Mouse (Mus musculus): ENCODE results near the gene Map3k11. TPM values are rescaled to one million over a fixed set of nuclear protein-coding genes. Genes with fewer than 3 reads are reported as not detected.
A peak's percentile ranks its signal among the peaks of the same experiment; 100 is the strongest.

The Map3k11 gene
- polyA plus RNA-seq, 1 experiment, result 141 TPM

DNA sequence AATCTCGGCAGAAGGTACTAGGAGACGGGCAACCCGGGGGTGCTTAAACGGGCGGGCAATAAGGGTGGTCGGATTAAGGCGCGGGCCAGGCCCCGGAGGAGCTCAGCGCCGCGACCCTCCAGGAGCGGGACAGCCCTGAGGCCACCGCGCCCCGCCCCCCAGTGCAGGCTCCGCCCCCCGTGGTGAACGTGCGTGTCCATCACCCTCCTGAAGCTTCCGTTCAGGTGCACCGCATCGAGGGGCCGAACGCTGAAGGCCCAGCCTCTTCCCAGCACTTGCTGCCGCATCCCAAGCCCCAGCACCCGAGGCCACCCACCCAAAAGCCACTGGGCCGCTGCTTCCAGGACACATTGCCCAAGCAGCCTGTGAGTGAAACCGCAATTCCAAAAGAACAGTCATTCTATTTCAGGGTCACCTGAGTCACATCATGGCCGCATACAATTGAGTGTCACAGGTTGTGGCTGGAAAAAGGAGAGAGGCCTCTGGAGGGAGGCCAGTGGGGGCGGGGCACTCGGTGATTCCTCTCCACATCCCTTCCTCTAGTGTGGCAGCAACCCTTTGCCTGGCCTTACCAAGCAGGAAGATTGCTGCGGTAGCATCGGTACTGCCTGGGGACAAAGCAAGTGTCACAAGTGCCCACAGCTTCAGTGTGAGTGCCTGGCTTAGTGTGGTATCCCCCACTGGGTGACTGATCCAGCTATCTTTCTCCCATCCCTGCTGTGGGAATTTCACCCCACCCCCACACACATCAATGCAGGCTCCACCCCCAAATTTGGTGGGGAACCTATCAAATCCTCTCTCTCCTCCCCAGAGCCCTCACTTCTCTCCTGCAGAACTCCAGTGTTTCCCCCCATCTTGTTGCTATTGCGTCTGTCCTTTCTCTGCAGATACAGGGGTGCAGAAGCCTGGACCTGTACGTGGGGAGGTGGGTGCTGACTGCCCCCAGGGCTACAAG, 57.5 kb downstream of the Map3k11 start:
- TF ChIP-seq CTCF (IDR thresholded peaks at IDR 0.05; ENCODE audit: borderline replicate concordance, control insufficient read depth, extremely low read depth, insufficient read depth, low read length, poor library complexity) (no peak), POLR2A (IDR thresholded peaks at IDR 0.05; ENCODE audit: control insufficient read depth, extremely low read depth, insufficient read depth, low read length, poor library complexity) (no peak)
- 0 out of 2 replicates have a peak, but pooled peaks cover 3% of the 10 kb centered on the region for H3K4me1 ChIP-seq (replicated peaks; ENCODE audit: control insufficient read depth, insufficient read depth, low read length)
- H3K27ac ChIP-seq (ENCODE audit: control insufficient read depth, insufficient read depth, low read length), result no peak overlapping the region
- H3K27me3 ChIP-seq (ENCODE audit: control insufficient read depth, insufficient read depth, low read length), result peaks cover 18% of the 10 kb centered on the region; the same call in 1 of the 2 replicates
- no peaks in the 10 kb centered on the region for H3K36me3 ChIP-seq (ENCODE audit: control insufficient read depth, insufficient read depth, low read length)
- no peak for DNase-seq
- WGBS, result 56% methylated on average over 36 of the region's 36 CpGs
- no peak overlapping the region for H3K4me3 ChIP-seq (ENCODE audit: control insufficient read depth, insufficient read depth, low read length)

DNA sequence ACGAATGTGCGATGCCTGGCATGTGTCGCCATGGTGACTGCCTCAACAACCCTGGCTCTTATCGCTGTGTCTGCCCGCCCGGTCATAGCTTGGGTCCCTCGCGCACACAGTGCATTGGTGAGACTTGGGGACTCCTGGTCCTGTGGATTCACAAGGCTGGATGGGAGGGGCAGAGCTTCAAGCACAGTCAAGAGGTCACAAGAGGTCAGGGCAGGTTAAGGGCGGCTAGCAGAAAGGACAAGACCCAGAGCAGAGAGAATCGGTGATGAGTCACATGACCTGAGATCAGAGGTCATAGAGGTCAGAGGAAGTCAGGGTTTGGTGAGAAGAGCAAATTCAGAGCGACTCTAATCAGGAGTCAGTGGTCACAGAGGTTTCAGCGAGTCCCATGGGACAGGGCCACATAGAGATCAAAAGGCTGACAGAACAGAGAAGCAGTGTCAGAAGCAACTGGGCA, 58.4 kb downstream of the Map3k11 start:
- 88% methylated on average over 12 of the region's 12 CpGs for WGBS
- TF ChIP-seq POLR2A (IDR thresholded peaks at IDR 0.05; ENCODE audit: control insufficient read depth, extremely low read depth, insufficient read depth, low read length, poor library complexity) (no peak), CTCF (IDR thresholded peaks at IDR 0.05; ENCODE audit: borderline replicate concordance, control insufficient read depth, extremely low read depth, insufficient read depth, low read length, poor library complexity) (no peak)
- no peak overlapping the region for H3K27ac ChIP-seq (ENCODE audit: control insufficient read depth, insufficient read depth, low read length)

DNA sequence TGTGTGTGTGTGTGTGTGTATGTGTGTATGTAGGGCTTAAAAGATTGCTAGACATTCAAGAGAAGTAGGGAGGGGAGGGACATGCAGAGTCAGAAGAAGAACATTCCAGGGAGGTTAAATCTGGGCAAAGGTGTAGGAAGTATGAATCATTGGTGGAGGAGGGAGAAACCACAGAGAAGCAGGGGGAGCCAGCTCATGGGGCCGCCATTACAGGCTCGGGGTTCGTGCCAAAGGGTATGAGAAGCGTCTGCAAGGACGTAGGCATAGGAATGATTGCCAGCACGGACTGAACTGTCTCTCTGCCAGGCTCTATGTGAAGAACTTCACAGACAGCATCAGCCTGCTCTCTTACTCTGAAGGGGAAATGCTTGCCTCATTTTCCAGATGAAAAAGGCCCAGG, 60.9 kb downstream of the Map3k11 start:
- no peaks in the 10 kb centered on the region for H3K4me1 ChIP-seq (replicated peaks; ENCODE audit: control insufficient read depth, insufficient read depth, low read length)
- H3K27me3 ChIP-seq (ENCODE audit: control insufficient read depth, insufficient read depth, low read length), result no peaks in the 10 kb centered on the region; the same call in 1 of the 2 replicates
- TF ChIP-seq POLR2A (IDR thresholded peaks at IDR 0.05; ENCODE audit: control insufficient read depth, extremely low read depth, insufficient read depth, low read length, poor library complexity) (no peak), CTCF (IDR thresholded peaks at IDR 0.05; ENCODE audit: borderline replicate concordance, control insufficient read depth, extremely low read depth, insufficient read depth, low read length, poor library complexity) (no peak)
- DNase-seq, result no peak
- 77% methylated on average over 6 of the region's 6 CpGs for WGBS
- no peak overlapping the region for H3K4me3 ChIP-seq (ENCODE audit: control insufficient read depth, insufficient read depth, low read length)
- H3K36me3 ChIP-seq (ENCODE audit: control insufficient read depth, insufficient read depth, low read length), result no peaks in the 10 kb centered on the region
- H3K27ac ChIP-seq (ENCODE audit: control insufficient read depth, insufficient read depth, low read length), result no peak overlapping the region

More for the DNA sequence above, 58.4 kb downstream of the Map3k11 start:
- no peak overlapping the region for H3K4me3 ChIP-seq (ENCODE audit: control insufficient read depth, insufficient read depth, low read length)
- no peaks in the 10 kb centered on the region for H3K36me3 ChIP-seq (ENCODE audit: control insufficient read depth, insufficient read depth, low read length)
- 0 out of 2 replicates have a peak, but pooled peaks cover 2% of the 10 kb centered on the region for H3K4me1 ChIP-seq (replicated peaks; ENCODE audit: control insufficient read depth, insufficient read depth, low read length)
- DNase-seq, result no peak
- peaks cover 11% of the 10 kb centered on the region; the same call in 1 of the 2 replicates for H3K27me3 ChIP-seq (ENCODE audit: control insufficient read depth, insufficient read depth, low read length)

DNA sequence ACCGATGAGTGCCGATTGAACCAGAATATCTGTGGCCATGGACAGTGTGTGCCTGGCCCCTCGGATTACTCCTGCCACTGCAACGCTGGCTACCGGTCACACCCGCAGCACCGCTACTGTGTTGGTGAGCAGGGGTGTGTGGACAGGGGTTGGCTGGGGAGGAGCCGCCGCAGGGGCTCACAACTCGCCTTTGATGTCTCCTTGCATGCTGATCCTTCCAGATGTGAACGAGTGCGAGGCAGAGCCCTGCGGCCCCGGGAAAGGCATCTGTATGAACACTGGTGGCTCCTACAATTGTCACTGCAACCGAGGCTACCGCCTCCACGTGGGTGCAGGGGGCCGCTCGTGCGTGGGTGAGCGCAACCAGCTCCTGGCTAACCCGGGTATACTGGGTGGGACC, 62.4 kb downstream of the Map3k11 start:
- Histone ChIP-seq H3K4me3 (ENCODE audit: control insufficient read depth, insufficient read depth, low read length) (no peak overlapping the region), H3K36me3 (ENCODE audit: control insufficient read depth, insufficient read depth, low read length) (no peaks in the 10 kb centered on the region), H3K27me3 (ENCODE audit: control insufficient read depth, insufficient read depth, low read length) (no peaks in the 10 kb centered on the region), H3K4me1 (replicated peaks; ENCODE audit: control insufficient read depth, insufficient read depth, low read length) (no peaks in the 10 kb centered on the region), H3K27ac (ENCODE audit: control insufficient read depth, insufficient read depth, low read length) (no peak overlapping the region)
- TF ChIP-seq POLR2A (IDR thresholded peaks at IDR 0.05; ENCODE audit: control insufficient read depth, extremely low read depth, insufficient read depth, low read length, poor library complexity), result no peak
- TF ChIP-seq CTCF (IDR thresholded peaks at IDR 0.05; ENCODE audit: borderline replicate concordance, control insufficient read depth, extremely low read depth, insufficient read depth, low read length, poor library complexity), result no peak
- DNase-seq, result no peak
- 72% methylated on average over 22 of the region's 22 CpGs for WGBS

DNA sequence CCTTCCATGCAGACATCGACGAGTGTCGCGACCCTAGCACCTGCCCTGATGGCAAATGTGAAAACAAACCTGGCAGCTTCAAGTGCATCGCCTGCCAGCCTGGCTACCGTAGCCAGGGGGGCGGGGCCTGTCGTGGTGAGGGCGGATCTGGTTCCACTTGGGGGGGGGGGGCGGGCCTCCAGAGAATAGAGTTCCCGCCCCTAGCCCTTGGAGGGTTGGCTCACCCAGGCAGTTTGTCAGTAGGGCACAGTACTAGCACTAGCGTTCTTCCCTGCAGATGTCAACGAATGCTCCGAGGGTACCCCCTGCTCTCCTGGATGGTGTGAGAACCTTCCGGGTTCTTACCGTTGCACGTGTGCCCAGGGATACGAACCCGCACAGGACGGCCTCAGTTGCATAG, 63.2 kb downstream of the Map3k11 start:
- peak; percentile 17 for DNase-seq
- 54% methylated on average over 19 of the region's 20 CpGs for WGBS
- no peaks in the 10 kb centered on the region for H3K4me1 ChIP-seq (replicated peaks; ENCODE audit: control insufficient read depth, insufficient read depth, low read length)
- H3K36me3 ChIP-seq (ENCODE audit: control insufficient read depth, insufficient read depth, low read length), result no peaks in the 10 kb centered on the region
- TF ChIP-seq POLR2A (IDR thresholded peaks at IDR 0.05; ENCODE audit: control insufficient read depth, extremely low read depth, insufficient read depth, low read length, poor library complexity) (no peak), CTCF (IDR thresholded peaks at IDR 0.05; ENCODE audit: borderline replicate concordance, control insufficient read depth, extremely low read depth, insufficient read depth, low read length, poor library complexity) (no peak)
- H3K4me3 ChIP-seq (ENCODE audit: control insufficient read depth, insufficient read depth, low read length), result no peak overlapping the region
- no peak overlapping the region for H3K27ac ChIP-seq (ENCODE audit: control insufficient read depth, insufficient read depth, low read length)
- no peaks in the 10 kb centered on the region for H3K27me3 ChIP-seq (ENCODE audit: control insufficient read depth, insufficient read depth, low read length)

Other genes with a start within 250 kb of the Map3k11 start
- gene Fosl1, start 241.2 kb upstream of the Map3k11 start, polyA plus RNA-seq (2012; rRNA removed), result 0.16 TPM in 1 of 2 replicates, not detected in the other
- gene Ccdc85b, start 230.8 kb upstream of the Map3k11 start, polyA plus RNA-seq (2012; rRNA removed), result 8.1 and 8.2 TPM in 2 replicates
- 142 and 157 TPM in 2 replicates for gene Fibp, start 228.1 kb upstream of the Map3k11 start, polyA plus RNA-seq (2012; rRNA removed)
- gene Ctsw, start 220.2 kb upstream of the Map3k11 start, polyA plus RNA-seq (2012; rRNA removed), result 49.1 and 54.3 TPM in 2 replicates
- 17.3 and 21.6 TPM in 2 replicates for gene Efemp2, start 214.8 kb upstream of the Map3k11 start, polyA plus RNA-seq (2012; rRNA removed)
- gene Mus81, start 200.3 kb upstream of the Map3k11 start, polyA plus RNA-seq (2012; rRNA removed), result 127 and 149 TPM in 2 replicates
- 1,557 and 1,580 TPM in 2 replicates for gene Cfl1, start 198.3 kb upstream of the Map3k11 start, polyA plus RNA-seq (2012; rRNA removed)
- 3.3 and 3.5 TPM in 2 replicates for gene 1700020D05Rik, start 185.0 kb upstream of the Map3k11 start, polyA plus RNA-seq (2012; rRNA removed)
- 20.0 and 22.6 TPM in 2 replicates for gene Snx32, start 178.2 kb upstream of the Map3k11 start, polyA plus RNA-seq (2012; rRNA removed)
- 1.4 and 1.9 TPM in 2 replicates for gene Ovol1, start 128.1 kb upstream of the Map3k11 start, polyA plus RNA-seq (2012; rRNA removed)
- 35.0 and 38.9 TPM in 2 replicates for gene Ap5b1, start 120.7 kb upstream of the Map3k11 start, polyA plus RNA-seq (2012; rRNA removed)
- gene Rnaseh2c, start 86.9 kb upstream of the Map3k11 start, polyA plus RNA-seq (2012; rRNA removed), result 87.0 and 96.5 TPM in 2 replicates
- 90.0 and 106 TPM in 2 replicates for gene Kat5, start 78.5 kb upstream of the Map3k11 start, polyA plus RNA-seq (2012; rRNA removed)
- gene Rela, start 51.3 kb upstream of the Map3k11 start, polyA plus RNA-seq (2012; rRNA removed), result 112 and 142 TPM in 2 replicates
- gene Sipa1, start 25.0 kb upstream of the Map3k11 start, polyA plus RNA-seq (2012; rRNA removed), result 267 and 301 TPM in 2 replicates
- 421 and 455 TPM in 2 replicates for gene Pcnx3, start 166 bp downstream of the Map3k11 start, polyA plus RNA-seq (2012; rRNA removed)
- 0.97 and 1.0 TPM in 2 replicates for gene Kcnk7, start 15.6 kb downstream of the Map3k11 start, polyA plus RNA-seq (2012; rRNA removed)
- 55.6 and 61.8 TPM in 2 replicates for gene Ehbp1l1, start 37.6 kb downstream of the Map3k11 start, polyA plus RNA-seq (2012; rRNA removed)
- 300 and 312 TPM in 2 replicates for gene Fam89b, start 40.9 kb downstream of the Map3k11 start, polyA plus RNA-seq (2012; rRNA removed)
- 29.5 and 37.7 TPM in 2 replicates for gene Ltbp3, start 52.2 kb downstream of the Map3k11 start, polyA plus RNA-seq (2012; rRNA removed)
- 107 and 113 TPM in 2 replicates for gene Scyl1, start 82.7 kb downstream of the Map3k11 start, polyA plus RNA-seq (2012; rRNA removed)
- gene Frmd8, start 186.5 kb downstream of the Map3k11 start, polyA plus RNA-seq (2012; rRNA removed), result 121 and 129 TPM in 2 replicates
- 57.5 and 57.9 TPM in 2 replicates for gene Slc25a45, start 189.1 kb downstream of the Map3k11 start, polyA plus RNA-seq (2012; rRNA removed)
- 4.0 and 4.7 TPM in 2 replicates for gene Tigd3, start 205.4 kb downstream of the Map3k11 start, polyA plus RNA-seq (2012; rRNA removed)
- gene Dpf2, start 224.3 kb downstream of the Map3k11 start, polyA plus RNA-seq (2012; rRNA removed), result 175 and 194 TPM in 2 replicates
- 5.1 and 5.8 TPM in 2 replicates for gene Cdc42ep2, start 236.1 kb downstream of the Map3k11 start, polyA plus RNA-seq (2012; rRNA removed)

Measured in thymus, adult 2 months (tissue).